Mouse (Mus musculus) left cerebral cortex, postnatal 25 days (tissue): ENCODE results near the gene Atr. TPM values are rescaled to one million over a fixed set of nuclear protein-coding genes. Genes with fewer than 3 reads are reported as not detected.

ENCODE experiments used
- DNase-seq, 2 experiments: peaks; one replicate each; pipeline ENCODE4 v3.0.0; 2022; ENCODE audit warnings: low spot score in 2 of 2, mixed read lengths in 1 of 2
- intact Hi-C: fragments of 180-260 bp; cut with DNase I; formaldehyde crosslinking; loops from one replicate; pipeline ENCODE4 v1.15.1; 2025
- total RNA-seq, 2 experiments: library from RNA; stranded (reverse); gene quantifications; 2 replicates each; pipeline ENCODE4 v1.2.3; 2021

Gene Atr
- 10 to 100 TPM in 1 of 2 experiments, 1 to 10 TPM in 1; 10.0 to 13.0 TPM for total RNA-seq

DNA sequence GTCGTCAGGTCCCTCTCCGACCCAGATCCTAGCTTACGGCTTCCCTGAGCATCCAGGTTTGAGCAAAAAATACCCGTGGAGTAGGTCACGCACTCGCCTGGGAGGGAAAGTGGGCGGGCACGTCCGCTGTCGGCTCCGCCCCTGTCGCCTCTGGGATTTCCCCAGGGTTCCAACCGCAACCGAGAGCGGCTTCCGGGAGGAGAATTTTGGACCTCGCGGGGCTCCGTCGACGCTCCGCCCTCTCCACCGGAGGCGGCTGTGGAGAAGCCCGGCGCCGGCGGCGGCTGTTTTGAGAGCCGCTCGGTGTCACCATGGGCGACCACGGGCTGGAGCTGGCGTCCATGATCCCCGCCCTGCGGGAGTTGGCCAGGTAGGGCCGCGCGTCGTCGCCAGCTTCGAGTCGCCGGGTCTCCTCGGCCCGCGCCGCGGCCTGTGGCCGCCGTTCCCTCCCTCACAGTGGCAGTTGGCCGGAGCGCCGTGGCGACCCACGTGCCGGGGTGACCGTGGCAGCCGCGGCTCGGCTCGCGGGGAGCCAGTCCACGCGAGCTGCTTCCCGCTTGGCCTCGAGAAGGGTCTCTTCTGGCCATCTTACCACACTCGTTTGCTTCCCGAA, at the start of gene Atr:
Gene Atr (plus strand): TSS at position 184 of the 613 bp plus-strand sequence.
- peak; percentile 91 to 96 for DNase-seq

DNA sequence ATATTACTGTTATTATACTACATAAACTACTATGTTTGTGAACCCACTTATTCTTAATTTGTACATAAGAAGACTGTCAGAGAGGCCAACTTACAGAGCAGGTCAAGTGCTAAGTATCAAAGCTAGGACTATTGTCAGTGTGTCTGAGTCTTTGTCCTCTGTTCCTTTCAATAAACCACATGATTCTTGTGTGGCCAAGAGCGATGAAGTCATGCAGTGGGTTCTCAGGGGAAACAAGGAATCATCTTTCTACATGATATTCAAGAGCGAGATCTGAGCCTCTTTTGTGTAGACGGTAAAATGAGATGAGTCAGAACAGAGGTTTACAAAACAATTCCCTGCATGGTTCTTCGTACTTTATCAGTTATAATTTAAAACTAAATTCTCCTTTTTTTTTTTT, 47.8 kb upstream of the Atr start:
- intact Hi-C loops: no loop called here

More for the DNA sequence above, at the start of gene Atr:
- intact Hi-C loops: loop anchor here (5.0 kb wide), 1 partner anchor 345 kb away; the partner anchor contains the start of gene U2surp

DNA sequence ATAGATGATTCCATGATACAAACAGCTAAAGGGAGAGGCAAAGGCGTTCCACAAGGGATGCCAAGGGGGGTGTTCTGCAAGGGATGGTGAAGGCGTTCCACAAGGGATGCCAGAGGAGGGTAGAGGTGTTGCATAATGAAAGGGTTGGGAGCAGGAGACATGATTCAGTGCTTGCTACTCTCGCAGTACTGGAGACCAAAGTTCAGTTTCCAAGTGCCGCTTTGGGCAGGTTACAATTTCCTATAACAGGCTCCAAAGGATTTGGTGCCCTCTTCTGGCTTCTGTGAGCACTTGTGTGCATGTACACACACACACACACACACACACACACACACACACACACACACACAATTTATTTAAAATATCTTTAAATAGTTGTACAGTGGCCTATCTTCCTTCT, 45.6 kb upstream of the Atr start:
- no peak for DNase-seq
- intact Hi-C loops: no loop called here

More for the DNA sequence above, 47.8 kb upstream of the Atr start:
- DNase-seq: no peak

DNA sequence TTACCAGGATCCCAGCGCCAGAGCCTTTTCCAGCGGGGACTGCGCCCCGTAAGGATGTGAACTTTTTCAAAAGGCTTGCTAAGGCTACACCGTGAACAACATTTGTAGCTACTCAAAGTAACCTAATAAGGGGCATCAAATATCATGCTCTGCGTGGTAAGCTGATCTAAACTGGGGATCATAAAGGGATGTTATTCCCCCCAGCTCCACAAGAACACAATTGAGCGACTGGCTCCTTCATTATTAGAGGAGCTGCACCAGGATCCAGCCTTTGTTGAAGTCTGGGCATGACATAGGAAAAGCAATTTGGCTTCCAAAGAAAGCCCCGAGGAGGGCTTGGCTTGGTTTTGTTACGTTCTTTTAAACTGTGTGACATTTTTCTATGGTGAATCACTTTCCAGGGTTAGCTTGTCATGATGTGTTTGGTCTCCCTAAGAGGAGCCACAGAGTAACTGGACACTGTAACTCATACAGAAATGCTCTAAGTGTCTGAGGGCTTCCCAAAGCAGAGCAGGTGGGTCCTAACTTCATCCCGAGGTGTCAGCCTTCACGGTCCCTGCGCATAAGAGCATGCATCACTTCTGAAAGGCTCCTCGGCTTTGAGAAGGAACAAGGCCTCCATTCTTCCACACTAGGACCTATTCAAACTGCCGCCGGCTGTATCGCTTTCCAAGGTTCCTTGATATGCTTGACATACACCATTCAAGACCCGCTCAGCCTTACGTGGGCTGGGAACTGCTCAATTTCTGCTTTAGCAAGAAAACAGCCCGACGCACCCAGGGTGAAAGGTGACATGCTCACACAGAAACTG, 43.5 kb upstream of the Atr start:
- intact Hi-C loops: no loop called here
- no peak for DNase-seq

DNA sequence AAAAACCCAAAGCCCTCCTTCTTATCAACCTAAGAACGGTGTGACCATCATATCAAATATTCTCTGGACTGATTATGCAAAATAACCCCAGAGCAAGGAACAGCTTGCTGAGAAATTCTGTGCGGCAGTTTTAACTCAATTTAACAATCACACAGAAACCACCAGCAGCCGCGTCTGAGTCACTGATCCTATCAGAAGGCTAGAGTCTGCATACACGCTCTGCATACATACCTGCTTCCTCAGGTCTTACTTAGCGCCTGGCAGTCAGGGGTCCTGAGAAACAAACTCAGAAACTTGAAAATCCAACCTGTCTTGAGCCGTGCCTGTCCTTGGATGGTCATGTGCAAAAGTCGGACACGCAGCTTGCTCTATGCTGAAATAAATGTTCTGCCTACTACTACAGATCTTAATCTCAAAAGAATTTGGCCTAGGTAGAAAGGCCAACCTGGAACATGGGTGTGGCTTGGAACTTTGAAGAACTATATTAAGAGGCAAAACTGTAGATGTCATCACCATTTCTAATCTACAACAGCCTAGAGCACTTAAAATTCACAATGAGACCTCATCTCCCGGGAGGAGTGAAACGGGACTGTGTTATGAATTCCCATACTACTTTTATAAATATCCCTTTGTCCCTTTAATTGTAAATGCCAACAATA, 42.3 kb upstream of the Atr start:
- intact Hi-C loops: no loop called here
- DNase-seq: no peak

DNA sequence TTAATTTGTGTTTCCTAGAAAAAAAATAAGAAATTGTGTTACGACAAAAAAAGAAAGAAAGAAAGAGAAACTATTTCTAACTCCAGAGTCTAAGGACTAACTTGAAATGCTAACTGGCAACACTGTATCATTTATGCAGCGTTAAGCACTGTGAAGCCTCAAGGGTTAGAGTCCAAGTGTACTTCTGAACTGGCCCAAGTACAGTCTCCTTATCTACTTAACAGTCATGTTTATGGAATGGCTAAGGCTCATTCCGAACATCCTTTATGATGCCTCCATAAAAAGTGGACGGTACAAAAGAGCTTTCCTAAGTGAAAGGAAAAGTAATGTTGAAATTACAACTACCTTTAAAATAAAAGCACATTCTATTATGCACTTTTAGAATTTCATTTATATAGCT, 41.7 kb upstream of the Atr start:
- intact Hi-C loops: no loop called here
- no peak for DNase-seq

DNA sequence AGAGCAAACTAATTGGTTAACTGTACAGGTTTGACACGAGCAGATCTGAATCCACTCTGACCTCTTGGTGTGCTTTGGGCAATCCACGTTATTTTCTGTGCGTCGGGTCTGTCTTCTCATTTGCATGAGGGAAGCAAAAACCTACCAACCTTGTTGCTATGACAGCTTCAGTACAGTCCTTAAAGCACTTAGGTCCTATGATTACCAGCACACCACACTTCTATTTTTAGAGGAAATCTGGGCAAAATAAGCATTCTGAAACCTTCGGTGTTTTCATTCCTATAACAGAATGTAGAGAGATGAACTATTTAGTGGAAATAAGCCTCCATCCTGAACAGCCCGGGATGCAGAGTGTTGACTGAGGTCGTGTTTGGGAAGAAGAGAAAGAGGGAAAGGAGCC, 34.9 kb upstream of the Atr start:
- DNase-seq: peak in 1 of 2 experiments; percentile 10
- intact Hi-C loops: no loop called here

DNA sequence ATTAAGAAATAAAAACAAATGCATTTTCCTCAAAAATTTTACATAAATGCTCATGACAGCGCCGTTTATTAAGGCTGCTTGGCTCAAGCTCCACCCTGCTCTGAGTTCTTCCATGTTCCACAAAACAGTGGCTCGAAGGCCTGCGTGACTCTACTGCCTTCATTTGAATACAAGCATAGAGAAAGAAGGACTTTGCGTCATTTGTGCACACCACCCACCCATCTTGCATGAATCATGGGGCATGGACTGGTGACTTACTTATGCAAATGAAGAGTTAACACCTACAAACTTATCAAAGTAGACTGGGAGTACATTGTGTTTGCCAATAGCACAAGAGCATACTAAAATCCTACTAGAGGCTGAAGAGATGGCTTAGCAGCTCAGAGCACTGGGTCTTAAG, 29.8 kb upstream of the Atr start:
- DNase-seq: peak in 1 of 2 experiments; percentile 85
- intact Hi-C loops: no loop called here

DNA sequence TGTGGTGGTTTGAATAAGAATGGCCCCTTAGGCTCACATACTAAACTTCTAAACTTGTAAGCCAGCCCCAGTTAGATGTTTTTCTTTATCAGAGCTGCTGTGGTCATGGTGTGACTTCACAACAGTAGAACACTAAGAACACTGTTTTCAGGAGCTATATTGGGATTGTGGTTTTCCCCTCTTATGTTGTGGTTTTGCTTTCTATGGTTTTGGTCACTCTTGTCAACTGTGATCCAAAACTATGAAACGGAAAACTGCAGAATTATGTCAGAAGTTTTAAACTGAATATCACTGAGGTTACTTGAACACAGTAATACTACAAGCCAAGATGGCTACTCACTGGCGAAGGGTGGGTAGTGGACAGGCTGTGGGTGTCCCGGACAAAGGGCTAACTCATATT, 24.6 kb upstream of the Atr start:
- DNase-seq: no peak
- intact Hi-C loops: no loop called here

DNA sequence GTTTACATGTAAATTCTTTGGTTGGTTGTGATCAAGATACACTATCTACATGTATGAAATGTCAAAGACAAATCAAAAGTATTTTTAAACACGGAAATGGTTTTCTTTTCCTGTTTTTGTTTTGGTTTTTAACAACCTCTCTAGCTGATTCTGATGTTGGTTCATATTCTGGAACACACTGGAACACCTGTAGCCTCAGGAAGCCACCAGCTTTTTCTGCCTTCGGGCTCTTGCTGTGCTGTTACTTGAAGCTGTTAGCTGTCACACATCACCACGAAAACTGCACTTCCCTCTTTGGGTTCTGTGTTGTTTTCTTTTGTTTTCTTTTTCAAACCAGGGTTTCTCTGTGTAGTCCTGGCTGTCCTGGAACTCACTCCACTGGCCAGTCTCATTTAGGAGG, 22.6 kb upstream of the Atr start:
- intact Hi-C loops: no loop called here
- no peak for DNase-seq

DNA sequence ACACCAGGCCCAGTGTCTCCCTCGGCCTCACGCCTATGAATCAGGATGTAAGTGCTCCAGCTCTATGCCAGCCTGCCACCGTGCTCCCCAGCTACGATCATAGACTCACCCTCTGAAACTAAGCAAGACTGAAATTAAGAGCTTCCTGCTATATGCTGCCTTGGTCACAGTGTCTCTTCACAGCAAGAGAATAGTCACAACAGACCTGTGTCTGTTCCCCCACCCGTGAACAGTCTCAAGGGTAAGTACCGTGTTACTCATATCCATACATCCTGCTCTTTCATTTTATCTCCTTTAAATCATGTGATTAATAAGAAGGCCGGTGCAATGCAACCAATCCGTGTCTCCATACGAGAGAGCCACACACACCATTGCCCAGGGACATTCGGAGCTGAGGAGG, 21.7 kb upstream of the Atr start:
- DNase-seq: no peak
- intact Hi-C loops: no loop called here

DNA sequence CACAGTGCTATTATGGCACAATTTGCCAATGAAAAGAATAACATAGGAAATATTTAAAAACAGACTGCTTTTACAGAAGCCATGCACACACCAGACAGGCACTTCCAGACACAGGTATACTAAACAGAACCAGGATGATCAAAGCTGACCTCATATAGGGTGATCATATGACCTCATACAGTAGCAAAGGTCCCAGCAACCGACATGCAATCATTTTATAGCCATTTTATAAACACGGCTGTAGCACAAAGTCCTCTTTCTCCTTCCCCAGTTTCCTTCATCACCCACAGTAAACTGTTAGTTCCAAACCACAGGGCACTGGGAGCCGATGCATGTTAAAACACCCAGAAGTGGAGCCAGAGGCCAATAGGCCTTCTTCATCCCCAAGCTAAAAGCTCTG, 18.0 kb upstream of the Atr start:
- intact Hi-C loops: no loop called here
- no peak for DNase-seq

DNA sequence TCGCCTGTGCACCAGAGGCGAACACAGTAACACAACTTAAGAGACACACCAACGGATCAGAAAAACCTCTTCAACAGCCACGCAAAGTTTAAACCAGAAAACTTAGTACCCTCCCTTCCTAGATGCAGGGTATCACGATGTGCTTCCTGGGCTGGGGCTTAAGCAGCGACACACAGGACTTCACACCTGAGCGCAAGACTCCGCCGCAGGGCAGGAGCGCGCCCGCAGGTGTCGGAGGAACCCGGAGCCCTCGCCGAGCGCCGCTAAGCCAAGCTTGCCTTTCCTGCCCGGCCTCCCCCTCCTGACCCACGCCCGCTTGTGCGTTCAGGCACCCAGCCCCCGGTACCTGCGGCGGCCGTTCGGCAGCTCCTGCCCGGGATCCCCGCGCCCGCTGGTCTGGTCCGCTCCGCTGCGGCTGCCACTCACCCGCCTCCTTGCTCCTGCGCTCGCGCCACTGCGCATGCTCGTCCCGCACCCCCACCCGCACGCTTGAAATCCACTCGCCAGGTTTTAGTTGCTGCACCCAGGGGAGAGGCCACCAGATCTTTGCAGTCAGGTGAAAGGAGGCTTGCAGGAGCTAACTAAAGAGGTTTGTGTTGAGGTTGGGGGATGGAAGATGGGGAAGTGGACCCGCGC, 12.5 kb upstream of the Atr start, which contains the start of gene Pls1:
Gene Pls1 (minus strand): TSS at position 487 of the 636 bp plus-strand sequence.
- intact Hi-C loops: loop anchor here (5.0 kb wide), 1 partner anchor 63 kb away; no protein-coding TSS in a partner anchor
- peak; percentile 89 to 94 for DNase-seq

DNA sequence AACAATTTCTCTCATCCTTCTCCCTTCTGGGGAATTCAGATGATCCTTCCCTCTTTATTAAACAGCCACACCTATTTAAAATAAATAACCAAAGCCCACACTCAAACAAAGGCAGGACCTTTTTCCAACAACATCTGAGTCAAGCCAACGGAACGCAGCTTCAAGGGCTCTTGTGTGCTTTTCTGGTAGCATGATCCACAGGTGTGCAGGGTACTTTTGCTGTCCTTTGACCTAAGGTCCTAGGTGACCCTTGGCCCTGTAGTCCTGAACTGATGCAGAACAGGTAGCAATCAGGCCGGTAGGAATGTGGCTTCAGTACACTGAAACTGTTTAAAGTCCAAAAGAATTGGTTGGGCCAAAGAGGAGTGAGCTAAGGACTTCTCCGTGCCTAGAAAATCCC, 11.7 kb upstream of the Atr start:
- DNase-seq: no peak
- intact Hi-C loops: loop anchor here (5.0 kb wide), 1 partner anchor 63 kb away; no protein-coding TSS in a partner anchor

DNA sequence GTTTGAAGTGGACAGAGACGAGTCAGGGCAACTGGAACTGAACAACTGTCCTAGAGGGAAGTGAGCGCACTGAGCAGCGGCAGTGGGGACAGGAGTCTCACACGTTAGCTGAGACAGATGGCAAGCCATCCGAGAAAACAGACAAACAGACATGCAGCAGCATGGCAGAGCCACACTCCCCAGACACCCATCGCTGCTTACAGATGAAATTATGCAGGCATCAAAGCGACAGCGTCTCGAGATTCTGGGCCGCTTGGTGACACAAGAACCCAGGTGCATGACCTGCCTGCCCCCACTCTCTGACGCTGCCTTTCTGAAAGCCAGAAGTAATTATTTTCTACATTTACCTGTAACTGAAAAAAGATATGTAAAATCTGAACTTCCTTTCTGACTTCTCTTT, 5.7 kb upstream of the Atr start:
- intact Hi-C loops: loop anchor here (5.0 kb wide), 3 partner anchors 104 to 359 kb away; no protein-coding TSS in a partner anchor
- no peak for DNase-seq

DNA sequence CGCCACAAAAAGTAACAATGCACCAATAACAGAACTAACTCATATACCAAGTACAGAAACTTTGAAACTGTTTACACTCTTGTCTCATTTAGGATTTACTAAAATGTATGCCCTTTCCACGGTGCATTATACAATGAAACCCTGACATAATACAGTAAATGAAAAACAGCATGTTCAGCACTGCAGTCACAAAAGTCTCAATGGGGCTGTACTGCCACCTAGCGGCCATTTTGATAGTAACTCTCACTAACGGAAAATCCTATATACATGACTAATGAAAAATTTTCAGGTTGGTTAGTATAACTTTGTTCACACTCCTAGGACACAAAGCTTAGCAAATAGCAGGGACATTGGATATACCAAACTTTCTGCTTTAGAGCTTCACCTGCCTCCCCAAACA, 4.5 kb upstream of the Atr start:
- peak; percentile 81 to 84 for DNase-seq
- intact Hi-C loops: loop anchor here (5.0 kb wide), 3 partner anchors 106 to 361 kb away; no protein-coding TSS in a partner anchor

DNA sequence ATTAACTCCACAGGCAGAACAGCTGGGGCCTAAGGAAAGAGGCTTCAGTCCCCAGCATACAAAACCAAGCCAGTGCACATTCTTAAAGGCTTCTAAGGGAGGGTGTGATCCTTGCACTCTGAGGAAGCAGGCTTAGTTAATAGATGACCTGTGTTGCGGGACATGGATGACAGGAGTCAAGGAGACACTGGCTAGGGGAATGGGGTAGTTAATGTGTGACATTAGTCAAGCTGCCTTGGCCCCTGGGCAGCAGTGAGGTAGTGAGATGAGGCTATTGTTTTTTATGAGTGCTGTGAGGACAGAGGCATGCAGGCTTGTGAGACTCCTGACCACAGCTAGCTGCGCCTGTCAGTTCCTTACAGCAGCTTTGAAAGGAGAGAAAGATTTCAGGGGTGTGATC, 2.5 kb upstream of the Atr start:
- DNase-seq: no peak
- intact Hi-C loops: loop anchor here (5.0 kb wide), 4 partner anchors 108 to 363 kb away; partner anchors contain the start of gene U2surp

DNA sequence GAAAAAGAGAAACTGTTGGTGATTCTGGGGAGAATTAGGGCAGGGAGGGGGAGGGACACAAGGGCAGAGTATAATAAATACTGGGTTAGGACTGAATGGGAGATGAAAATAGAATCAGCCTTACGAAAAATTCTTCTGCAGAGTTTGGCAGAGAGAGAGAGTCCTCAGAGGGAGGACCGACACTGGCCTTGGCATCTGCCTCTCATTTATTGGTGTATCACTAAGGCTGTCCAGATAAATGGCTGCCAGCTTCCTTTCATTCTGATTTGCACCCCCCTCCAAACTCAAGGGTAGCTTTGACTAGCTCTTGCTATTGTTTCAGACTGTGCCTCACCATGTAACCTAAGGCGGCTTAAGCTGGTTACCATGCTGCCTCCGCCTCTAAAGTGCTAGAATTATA, 1.4 kb upstream of the Atr start:
- intact Hi-C loops: loop anchor here (5.0 kb wide), 1 partner anchor 344 kb away; the partner anchor contains the start of gene U2surp
- no peak for DNase-seq

DNA sequence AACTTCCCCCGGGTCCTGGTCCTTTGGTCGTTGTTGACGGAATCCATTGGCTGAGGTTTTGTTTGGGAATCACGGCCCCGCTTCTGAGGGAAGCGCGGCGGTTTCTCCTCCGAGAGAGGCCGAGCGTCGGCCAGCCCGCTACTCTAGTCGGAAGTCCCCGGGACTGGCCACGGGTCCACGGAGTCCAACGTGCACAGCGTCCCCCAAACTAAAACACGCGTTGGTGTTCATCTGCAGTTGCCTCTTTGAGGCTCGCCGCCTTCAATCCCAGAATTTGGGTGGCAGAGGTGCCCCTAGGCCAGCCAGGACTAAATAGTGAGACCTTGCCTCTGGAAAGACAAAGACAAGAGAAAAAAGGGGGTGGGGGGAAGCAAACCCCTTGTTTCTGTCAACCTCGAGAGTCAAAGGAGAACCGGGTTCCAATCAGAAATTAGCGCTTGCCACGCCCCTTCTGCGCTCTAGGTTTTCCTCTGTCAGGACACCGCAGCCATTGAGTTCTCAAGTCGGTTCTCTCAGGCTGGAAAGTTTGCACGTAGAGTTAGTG, 702 bp downstream of the Atr start:
- intact Hi-C loops: loop anchor here (5.0 kb wide), 1 partner anchor 346 kb away; the partner anchor contains the start of gene U2surp
- no peak for DNase-seq
